Mouse (Mus musculus): ENCODE measurements at regions not wholly inside any gene's neighbourhood (a gene's known extent, or its start where the extent isn't known, plus 50 kb on each side); places are given as distances from the start of the nearest gene placed in this dataset.

- DNase-seq, result no peak
These were observed 426.8 kb upstream of the 2610001J05Rik start for GRCm38 (mm10) chr6:14298167-14298566.

GRCm38 (mm10) chr6:14297428-14297827 is 426.1 kb upstream of the 2610001J05Rik start:
- no peak for DNase-seq

GRCm38 (mm10) chr6:14290843-14291242 is 419.5 kb upstream of the 2610001J05Rik start:
- DNase-seq, result no peak

- DNase-seq, result no peak
These were observed 410.2 kb upstream of the 2610001J05Rik start for GRCm38 (mm10) chr6:14281476-14281875.

- DNase-seq, result no peak
These were observed 390.6 kb upstream of the 2610001J05Rik start for GRCm38 (mm10) chr6:14261941-14262340.

- DNase-seq, result no peak
These were observed 369.0 kb upstream of the 2610001J05Rik start for GRCm38 (mm10) chr6:14240331-14240730.

GRCm38 (mm10) chr6:14239151-14239550 is 367.8 kb upstream of the 2610001J05Rik start:
- DNase-seq, result no peak

- no peak for DNase-seq
These were observed 359.5 kb upstream of the 2610001J05Rik start for GRCm38 (mm10) chr6:14230823-14231222.

GRCm38 (mm10) chr6:14207509-14207908 is 336.2 kb upstream of the 2610001J05Rik start:
- DNase-seq, result peak; percentile 43

GRCm38 (mm10) chr6:14197107-14197506 is 325.8 kb upstream of the 2610001J05Rik start:
- DNase-seq, result no peak

- no peak for DNase-seq
These were observed 324.0 kb upstream of the 2610001J05Rik start for GRCm38 (mm10) chr6:14195351-14195750.

GRCm38 (mm10) chr6:14191387-14192023 is 320.2 kb upstream of the 2610001J05Rik start:
- DNase-seq, result no peak

GRCm38 (mm10) chr6:14185921-14186420 is 314.7 kb upstream of the 2610001J05Rik start:
- no peak for DNase-seq

GRCm38 (mm10) chr6:14147370-14147769 is 276.1 kb upstream of the 2610001J05Rik start:
- DNase-seq, result no peak

- DNase-seq, result no peak
These were observed 275.1 kb upstream of the 2610001J05Rik start for GRCm38 (mm10) chr6:14146394-14146793.

- DNase-seq, result no peak
These were observed 270.9 kb upstream of the 2610001J05Rik start for GRCm38 (mm10) chr6:14142107-14142751.

GRCm38 (mm10) chr6:14130392-14131144 is 259.2 kb upstream of the 2610001J05Rik start:
- DNase-seq, result no peak

- DNase-seq, result no peak
These were observed 258.1 kb upstream of the 2610001J05Rik start for GRCm38 (mm10) chr6:14129394-14129793.

- DNase-seq, result no peak
These were observed 251.0 kb upstream of the 2610001J05Rik start for GRCm38 (mm10) chr6:14122311-14122710.

GRCm38 (mm10) chr6:14121479-14121878 is 250.2 kb upstream of the 2610001J05Rik start:
- DNase-seq, result no peak

- no peak for DNase-seq
These were observed 223.6 kb upstream of the 2610001J05Rik start for GRCm38 (mm10) chr6:14094907-14095306.

GRCm38 (mm10) chr6:14081884-14082283 is 210.6 kb upstream of the 2610001J05Rik start:
- no peak for DNase-seq

GRCm38 (mm10) chr6:14063735-14064134 is 192.4 kb upstream of the 2610001J05Rik start:
- DNase-seq, result no peak

GRCm38 (mm10) chr6:14046560-14046959 is 175.2 kb upstream of the 2610001J05Rik start:
- no peak for DNase-seq

All from thymus, postnatal 4 days (tissue).